Mouse (Mus musculus) C2C12 (cell line): ENCODE results near the gene Emc1. TPM values are rescaled to one million over a fixed set of nuclear protein-coding genes. Genes with fewer than 3 reads are reported as not detected.

Experiments used
- H3K27me3 ChIP-seq: one replicate; pipeline ENCODE4 v1.6.1; 2011; ENCODE audit not compliant: control insufficient read depth, insufficient read depth, insufficient read length
- H3K36me3 ChIP-seq: one replicate; pipeline ENCODE4 v1.6.1; 2011; ENCODE audit not compliant: control insufficient read depth, insufficient read depth
- H3K4me3 ChIP-seq: one replicate; pipeline ENCODE4 v1.5.1; 2011; ENCODE audit warnings: mild to moderate bottlenecking, control low read depth; ENCODE audit not compliant: poor library complexity, insufficient read depth, severe bottlenecking
- H3K79me2 ChIP-seq: one replicate; pipeline ENCODE4 v1.6.1; 2011; ENCODE audit not compliant: control insufficient read depth, insufficient read depth
- H3K79me3 ChIP-seq: one replicate; pipeline ENCODE4 v1.6.1; 2011; ENCODE audit warnings: low read depth, control low read depth
- H3ac ChIP-seq: one replicate; pipeline ENCODE3; 2011; ENCODE audit warnings: low read depth; ENCODE audit not compliant: control insufficient read depth, insufficient read length
- CEBPB ChIP-seq: IDR thresholded peaks from one replicate; pipeline ENCODE4 v1.6.1; 2011; ENCODE audit warnings: low read depth, mild to moderate bottlenecking, control low read depth, moderate library complexity
- CTCF ChIP-seq: IDR thresholded peaks from one replicate; pipeline ENCODE4 v1.5.1; 2011; ENCODE audit not compliant: control insufficient read depth, insufficient read depth, insufficient read length
- FOSL1 ChIP-seq: IDR thresholded peaks from one replicate; pipeline ENCODE4 v1.8.0; 2011; ENCODE audit warnings: mild to moderate bottlenecking, low read length; ENCODE audit not compliant: poor library complexity, insufficient read depth, severe bottlenecking
- MAX ChIP-seq: IDR thresholded peaks from one replicate; pipeline ENCODE4 v1.6.1; 2011; ENCODE audit warnings: mild to moderate bottlenecking, control low read depth
- MYOD1 ChIP-seq: IDR thresholded peaks from one replicate; pipeline ENCODE4 v1.6.1; 2011; ENCODE audit warnings: low read depth; ENCODE audit not compliant: control insufficient read depth, insufficient read length
- MYOG ChIP-seq: IDR thresholded peaks from one replicate; pipeline ENCODE4 v1.6.1; 2011; ENCODE audit not compliant: control insufficient read depth, insufficient read length; ENCODE audit errors: extremely low read depth
- USF1 ChIP-seq: IDR thresholded peaks from one replicate; pipeline ENCODE4 v1.6.1; 2011; ENCODE audit warnings: low read depth, mild to moderate bottlenecking, control low read depth, moderate library complexity
- polyA plus RNA-seq: library from polyadenylated mRNA; unstranded; fragments of >200 nt; fragmentation: generic; extraction: Trizol; gene quantifications from one replicate; pipeline ENCODE4 v1.2.1, GENCODE M21; 2012; ENCODE audit warnings: missing spikeins

Gene Emc1
- polyA plus RNA-seq, 1 experiment: 16.7 TPM

GRCm38 (mm10) chr4:139400487-139400886, 48.1 kb downstream of the Emc1 start:
- no peak overlapping the region for H3K4me3 ChIP-seq
- H3K36me3 ChIP-seq: peaks cover 77% of the 10 kb centered on the region
- H3K27me3 ChIP-seq: no peaks in the 10 kb centered on the region
- no peaks in the 10 kb centered on the region for H3K79me2 ChIP-seq
- TF ChIP-seq CEBPB: no peak
- no peak for TF ChIP-seq FOSL1
- TF ChIP-seq MYOG: no peak
- TF ChIP-seq MAX: no peak
- no peak for TF ChIP-seq MYOD1
- no peak for TF ChIP-seq USF1
- no peak for TF ChIP-seq CTCF
- H3ac ChIP-seq: no peak overlapping the region
- peaks cover 2% of the 10 kb centered on the region for H3K79me3 ChIP-seq

GRCm38 (mm10) chr4:139403214-139403613, 50.8 kb downstream of the Emc1 start:
- Histone ChIP-seq H3K36me3 (peaks cover 75% of the 10 kb centered on the region), H3K79me2 (no peaks in the 10 kb centered on the region), H3K27me3 (no peaks in the 10 kb centered on the region), H3K79me3 (peaks cover 2% of the 10 kb centered on the region), H3K4me3 (no peak overlapping the region), H3ac (no peak overlapping the region)
- TF ChIP-seq MYOD1 (no peak), MYOG (no peak), CEBPB (no peak), CTCF (no peak)

GRCm38 (mm10) chr4:139411351-139411750, 59.0 kb downstream of the Emc1 start:
- TF ChIP-seq USF1 (no peak), MAX (no peak), FOSL1 (no peak), CEBPB (no peak), CTCF (no peak), MYOD1 (no peak)
- Histone ChIP-seq H3K79me3 (no peaks in the 10 kb centered on the region), H3ac (no peak overlapping the region), H3K36me3 (peaks cover 91% of the 10 kb centered on the region), H3K4me3 (no peak overlapping the region), H3K79me2 (no peaks in the 10 kb centered on the region), H3K27me3 (no peaks in the 10 kb centered on the region)

GRCm38 (mm10) chr4:139417868-139418267, 65.5 kb downstream of the Emc1 start:
- H3K79me2 ChIP-seq: no peaks in the 10 kb centered on the region
- H3K4me3 ChIP-seq: no peak overlapping the region
- no peak overlapping the region for H3ac ChIP-seq
- no peak for TF ChIP-seq FOSL1
- TF ChIP-seq MYOG: no peak
- no peak for TF ChIP-seq USF1
- no peak for TF ChIP-seq MAX
- TF ChIP-seq MYOD1: no peak
- no peaks in the 10 kb centered on the region for H3K27me3 ChIP-seq
- no peaks in the 10 kb centered on the region for H3K79me3 ChIP-seq
- H3K36me3 ChIP-seq: peaks cover 92% of the 10 kb centered on the region

GRCm38 (mm10) chr4:139421621-139422020, 69.2 kb downstream of the Emc1 start:
- H3ac ChIP-seq: no peak overlapping the region
- H3K27me3 ChIP-seq: no peaks in the 10 kb centered on the region
- H3K36me3 ChIP-seq: peaks cover 91% of the 10 kb centered on the region
- H3K79me3 ChIP-seq: no peaks in the 10 kb centered on the region
- H3K4me3 ChIP-seq: no peak overlapping the region
- TF ChIP-seq MYOD1 (no peak), CTCF (no peak), CEBPB (no peak), MYOG (no peak), FOSL1 (no peak), USF1 (no peak), MAX (no peak)
- H3K79me2 ChIP-seq: no peaks in the 10 kb centered on the region

GRCm38 (mm10) chr4:139422409-139422808, 70.0 kb downstream of the Emc1 start:
- Histone ChIP-seq H3K79me2 (no peaks in the 10 kb centered on the region), H3K36me3 (peaks cover 91% of the 10 kb centered on the region), H3K79me3 (no peaks in the 10 kb centered on the region), H3K27me3 (no peaks in the 10 kb centered on the region), H3ac (no peak overlapping the region), H3K4me3 (no peak overlapping the region)
- TF ChIP-seq CEBPB (peak; percentile 13), MAX (peak; percentile 65), USF1 (no peak), FOSL1 (peak; percentile 78), MYOG (no peak), MYOD1 (peak; percentile 66), CTCF (no peak)
